Mouse (Mus musculus) G1E (cell line): ENCODE results near the gene Rreb1.

Experiments
- CTCF ChIP-seq: IDR thresholded peaks from 2 replicates; pipeline ENCODE4 v1.5.1; 2012; ENCODE audit warnings: low read depth, low read length, inconsistent platforms, mixed read lengths
- GATA1 ChIP-seq: IDR thresholded peaks from 2 replicates; pipeline ENCODE4 v1.6.1; 2012; ENCODE audit warnings: borderline replicate concordance, low read length, inconsistent platforms, mixed read lengths
- GATA2 ChIP-seq: IDR thresholded peaks from 2 replicates; pipeline ENCODE4 v1.6.1; 2012; ENCODE audit warnings: low read depth, low read length, inconsistent platforms, borderline replicate concordance
- POLR2AphosphoS5 ChIP-seq: IDR thresholded peaks from 2 replicates; pipeline ENCODE4 v1.6.1; 2012; ENCODE audit warnings: low read depth, low read length, inconsistent platforms; ENCODE audit not compliant: insufficient replicate concordance
- TAL1 ChIP-seq: conservative IDR thresholded peaks from 2 replicates; pipeline ENCODE4 v1.6.1; 2012; ENCODE audit warnings: low read depth, low read length, inconsistent platforms, mixed read lengths

DNA sequence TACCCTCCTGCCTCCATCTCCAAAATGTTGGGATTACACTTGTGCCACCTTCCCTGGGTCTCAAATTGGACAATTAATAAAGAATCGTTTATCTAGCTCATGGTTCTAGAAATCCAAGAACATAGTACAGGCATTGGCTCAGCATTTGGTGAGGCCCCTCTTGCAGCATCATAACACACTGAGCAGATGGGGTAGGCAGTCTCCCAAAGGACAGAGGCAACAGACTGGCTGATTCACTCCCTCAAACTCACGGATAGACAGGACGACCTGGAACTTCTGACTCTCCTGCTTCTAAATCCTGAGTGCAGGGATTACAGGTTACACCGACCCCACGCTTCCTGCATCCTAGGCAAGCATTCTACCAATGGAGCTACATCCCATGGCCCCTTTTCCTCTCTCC is 38.5 kb downstream of the Rreb1 start:
- TF ChIP-seq CTCF (no peak), GATA1 (no peak), GATA2 (no peak), TAL1 (no peak), POLR2AphosphoS5 (no peak)
